Mouse (Mus musculus) midbrain, embryonic 10.5 days (tissue): ENCODE data around the gene Chst3. TPM values are rescaled to one million over a fixed set of nuclear protein-coding genes. Genes with fewer than 3 reads are reported as not detected.
A peak's percentile ranks its signal among the peaks of the same experiment; 100 is the strongest.

ENCODE experiments used
- DNase-seq: peaks from one replicate; pipeline ENCODE4 v3.0.0-alpha.2; 2017; ENCODE audit warnings: low spot score
- H3K27ac ChIP-seq: fragments of 300-500 bp; sonication (generic); replicated peaks from 2 replicates; pipeline ENCODE4 v1.5.1; 2016; ENCODE audit warnings: mild to moderate bottlenecking
- H3K27me3 ChIP-seq: fragments of 300-500 bp; sonication (generic); 2 replicates; pipeline ENCODE4 v1.6.1; 2016; ENCODE audit warnings: low read depth, mild to moderate bottlenecking; ENCODE audit not compliant: poor library complexity, severe bottlenecking
- H3K36me3 ChIP-seq: fragments of 300-500 bp; sonication (generic); 2 replicates; pipeline ENCODE4 v1.6.1; 2016; ENCODE audit warnings: mild to moderate bottlenecking, moderate library complexity
- H3K4me1 ChIP-seq: fragments of 300-500 bp; sonication (generic); 2 replicates; pipeline ENCODE4 v1.6.1; 2016
- H3K4me3 ChIP-seq: fragments of 300-500 bp; sonication (generic); 2 replicates; pipeline ENCODE4 v1.5.1; 2016; ENCODE audit warnings: mild to moderate bottlenecking, moderate library complexity
- H3K9me3 ChIP-seq: fragments of 300-500 bp; sonication (generic); replicated peaks from 2 replicates; pipeline ENCODE4 v1.6.1; 2016; ENCODE audit warnings: mild to moderate bottlenecking
- WGBS: fragments of 180-500 bp; shearing (Covaris S2); methylation state at CpG from one replicate; pipeline ENCODE4 v1.1.7; 2016; 5-methylcytosine and 5-hydroxymethylcytosine counted together
- microRNA-seq: library from miRNA; unstranded; fragments of <30 nt; microRNA quantifications from one replicate; pipeline ENCODE4, GENCODE M21; 2017
- polyA plus RNA-seq: library from polyadenylated mRNA; unstranded; fragments of >200 nt; fragmentation: Nextera tagmentation; extraction: Ambion mirVana; gene quantifications from 2 replicates; pipeline ENCODE4 v1.2.1, GENCODE M21; 2016

Chst3 gene
- polyA plus RNA-seq, 1 experiment from 2014 or later: 2.0 TPM

GRCm38 (mm10) chr10:60133501-60133900 lies 85.6 kb downstream of the Chst3 start:
- H3K4me3 ChIP-seq: no peak overlapping the region
- no peaks in the 10 kb centered on the region for H3K27me3 ChIP-seq
- H3K27ac ChIP-seq: 0 out of 2 replicates have a peak overlapping the region, but pooled peaks have one; percentile 28
- DNase-seq: no peak
- peaks cover 16% of the 10 kb centered on the region for H3K4me1 ChIP-seq
- H3K36me3 ChIP-seq: peaks cover 6% of the 10 kb centered on the region; the same call in 1 of the 2 replicates
- 23% methylated on average over 6 of the region's 6 CpGs for WGBS
- H3K9me3 ChIP-seq: no peaks in the 10 kb centered on the region

Small RNA genes lying within 50 kb of the gene (microRNA-seq; reads per million reads assigned to microRNA genes)
- gene Gm22117: not detected

Other genes starting within 250 kb of the Chst3 start
- 34.4 and 35.5 TPM in 2 replicates for gene Ascc1, start 216.5 kb downstream of the Chst3 start, polyA plus RNA-seq
- 111 and 113 TPM in 2 replicates for gene Anapc16, start 216.1 kb downstream of the Chst3 start, polyA plus RNA-seq
- gene Spock2, start 113.0 kb downstream of the Chst3 start, polyA plus RNA-seq: 7.9 and 16.0 TPM in 2 replicates
- 52.0 and 69.2 TPM in 2 replicates for gene Psap, start 58.4 kb upstream of the Chst3 start, polyA plus RNA-seq
- gene Vsir, start 127.6 kb upstream of the Chst3 start, polyA plus RNA-seq: 1.9 and 2.3 TPM in 2 replicates
- gene Gm17455, start 180.5 kb upstream of the Chst3 start, polyA plus RNA-seq: 3.7 and 5.5 TPM in 2 replicates